Mouse (Mus musculus) right cerebral cortex, adult 18-20 months (tissue): Measurements from ENCODE around the gene Dlx4.

ENCODE experiments used
- DNase-seq: peaks from one replicate; pipeline ENCODE4 v3.0.0; 2022; ENCODE audit warnings: mixed read lengths

Gene Dlx4

DNA sequence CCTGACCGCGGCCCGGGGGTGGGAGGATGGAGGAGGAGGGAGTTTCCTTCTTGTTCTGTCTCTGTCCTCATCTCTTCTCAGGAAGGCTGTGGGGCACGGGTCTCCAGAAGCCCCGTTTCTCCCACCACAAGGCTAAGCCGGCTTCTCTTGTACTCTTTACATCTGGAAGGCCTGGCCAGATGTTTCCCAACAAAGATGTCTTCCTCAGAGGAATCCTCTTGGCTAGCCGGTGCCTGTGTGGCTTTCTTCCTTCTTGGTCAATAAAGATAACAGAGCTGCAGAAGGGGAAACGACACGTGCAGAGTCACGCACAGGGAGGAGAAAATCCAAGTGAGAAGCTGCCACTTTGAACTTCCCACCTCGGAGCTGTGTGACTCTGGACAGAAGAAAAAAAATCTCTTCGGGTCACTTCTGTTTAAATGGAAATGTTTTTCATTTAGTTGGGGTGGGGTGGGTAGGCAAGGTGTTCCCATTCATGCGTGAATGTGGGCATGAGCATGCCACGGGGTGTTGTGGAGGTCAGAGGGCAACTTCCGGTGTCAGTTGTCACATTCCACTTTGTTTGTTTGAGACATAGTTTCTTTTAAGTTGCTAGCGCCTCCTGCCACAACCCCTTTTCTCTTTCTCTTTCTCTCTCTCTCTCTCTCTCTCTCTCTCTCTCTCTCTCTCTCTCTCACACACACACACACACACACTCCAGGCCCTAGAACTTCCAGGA, 44.8 kb downstream of the Dlx4 start:
- no peak for DNase-seq

GRCm38 (mm10) chr11:95100393-95100792, 45.7 kb downstream of the Dlx4 start:
- no peak for DNase-seq

DNA sequence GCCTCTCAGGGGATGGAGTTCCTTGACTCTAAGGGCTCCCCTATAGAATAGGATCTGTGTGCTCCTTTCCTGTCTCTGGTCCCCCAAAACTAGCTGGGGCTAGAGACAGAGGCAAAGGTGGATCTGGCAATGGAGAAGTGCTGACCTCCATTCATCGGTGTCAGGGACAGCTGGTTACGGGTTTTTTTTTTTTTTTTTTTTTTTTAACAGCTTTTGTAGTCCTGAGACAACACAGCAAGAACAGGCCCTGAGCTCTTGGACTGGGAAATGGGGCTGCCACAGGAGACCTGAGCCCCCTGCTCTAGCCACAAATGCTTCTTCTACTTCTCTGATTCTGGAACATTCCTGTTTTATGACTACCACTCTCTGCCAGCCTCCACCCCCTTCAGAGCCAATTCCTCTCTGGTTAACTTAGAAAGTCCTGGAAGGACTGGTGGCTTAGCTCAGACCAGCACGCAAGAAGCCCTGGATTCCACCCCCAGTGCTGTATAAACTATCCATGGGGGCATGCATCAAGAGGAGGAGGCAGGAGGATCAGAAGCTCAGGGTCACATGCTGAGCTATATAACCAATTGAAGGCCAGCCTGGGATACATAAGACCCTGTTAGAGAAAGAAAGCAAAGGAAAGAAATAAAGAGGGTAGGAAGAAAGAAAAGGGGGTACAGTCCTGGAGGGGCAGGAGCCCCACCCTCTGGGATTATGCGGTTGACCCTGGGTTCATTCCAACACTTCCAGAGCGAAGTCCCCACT, 47.5 kb downstream of the Dlx4 start:
- no peak for DNase-seq

DNA sequence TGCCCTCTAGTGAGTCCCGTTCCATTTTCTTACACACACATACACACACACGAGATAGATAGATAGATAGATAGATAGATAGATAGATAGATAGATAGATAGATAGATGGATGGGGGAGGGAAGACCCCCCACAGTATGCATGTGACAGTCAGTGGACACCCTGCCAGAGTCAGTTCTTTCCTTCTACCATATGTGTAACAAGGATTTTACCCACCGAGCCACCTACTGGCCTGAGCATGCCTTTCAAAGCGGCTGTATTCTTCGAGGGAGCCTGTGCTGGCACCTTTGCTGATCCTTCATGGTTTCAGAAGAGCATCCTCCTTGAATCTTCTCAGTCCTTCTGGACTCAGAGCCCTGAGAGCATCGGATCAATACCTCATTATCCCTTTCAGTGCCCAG, 48.2 kb downstream of the Dlx4 start:
- no peak for DNase-seq

DNA sequence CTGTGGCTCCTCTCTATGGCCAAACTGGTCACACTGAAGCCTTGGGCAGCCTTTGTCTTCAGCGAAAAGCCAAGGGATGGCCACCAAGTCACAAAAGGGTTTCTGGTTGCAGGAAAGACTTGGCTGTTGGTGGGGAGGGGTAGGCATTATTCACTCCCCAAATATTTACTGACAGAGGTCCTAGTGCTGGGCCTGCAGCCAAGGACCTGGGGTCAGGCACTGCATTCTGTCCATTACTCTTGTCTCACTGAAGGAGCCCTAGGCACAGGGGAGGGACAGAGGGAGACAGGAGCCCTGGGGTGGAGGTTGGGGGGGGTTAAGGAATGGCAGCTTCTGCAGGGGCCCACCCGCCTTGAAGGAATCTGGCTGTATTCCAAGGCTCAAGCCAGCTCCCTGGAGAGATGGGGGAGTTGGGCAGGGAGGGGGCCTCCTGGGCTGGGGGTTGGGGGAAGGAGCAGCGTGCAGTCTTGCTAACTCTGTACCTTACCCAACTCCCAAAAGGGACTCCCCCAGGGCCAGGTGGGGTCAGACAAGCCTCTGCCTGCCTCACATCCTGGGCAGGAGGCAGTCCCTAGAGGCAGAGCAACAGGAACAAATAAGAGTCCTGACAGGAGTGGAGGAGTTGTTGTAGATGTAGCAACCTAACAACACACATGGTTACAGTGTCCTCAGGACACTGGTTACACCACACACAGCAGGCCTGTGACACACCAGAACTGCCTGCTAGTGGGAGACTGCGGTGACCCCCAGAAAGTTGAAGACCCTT, 49.3 kb downstream of the Dlx4 start:
- DNase-seq, result no peak

GRCm38 (mm10) chr11:95095596-95095995, 50.5 kb downstream of the Dlx4 start:
- no peak for DNase-seq

DNA sequence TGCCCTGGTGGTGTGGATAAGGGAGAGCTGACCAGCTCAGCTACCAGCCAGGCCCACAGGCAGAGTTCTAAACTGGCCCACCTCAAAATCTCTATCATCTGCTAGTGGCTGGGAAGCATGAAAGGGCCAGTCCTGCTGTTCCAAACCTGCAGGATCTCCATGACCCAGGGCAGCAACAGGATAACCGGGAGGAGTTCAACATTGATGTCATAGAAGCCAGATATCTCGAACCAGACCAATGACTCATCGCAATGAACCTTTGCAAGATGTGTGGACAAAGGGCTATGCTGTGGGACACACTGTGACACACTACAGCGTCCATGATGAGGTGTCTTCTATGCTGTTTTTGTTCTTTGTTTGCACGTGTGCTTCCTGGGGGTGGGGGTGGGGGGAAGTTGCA, 53.0 kb downstream of the Dlx4 start:
- no peak for DNase-seq
